Mouse (Mus musculus): ENCODE measurements around the gene Bcl9l. TPM values are rescaled to one million over a fixed set of nuclear protein-coding genes. Genes with fewer than 3 reads are reported as not detected.

Gene Bcl9l
- polyA plus RNA-seq, 1 experiment from 2014 or later = 10.2 TPM

DNA sequence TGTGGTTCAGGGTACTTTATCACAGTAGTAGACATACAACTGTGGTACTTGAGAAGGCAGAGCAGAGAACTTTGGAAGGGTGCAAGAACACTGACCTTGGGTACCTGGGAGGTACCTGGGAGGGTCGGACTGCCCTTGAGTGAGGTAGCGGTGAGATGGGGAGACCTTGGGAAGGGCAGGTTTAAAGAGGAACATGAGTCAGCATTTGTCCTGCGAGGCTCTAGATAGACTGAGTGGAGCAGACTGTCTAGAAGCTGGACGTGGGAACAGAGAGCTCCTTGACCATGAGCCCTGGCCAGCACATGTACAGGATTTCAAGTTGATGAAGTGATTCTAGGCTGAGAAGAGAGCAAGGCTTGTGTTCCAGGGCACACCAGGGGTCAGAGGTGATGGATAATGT lies 59.7 kb downstream of the Bcl9l start:
- H3K4me2 ChIP-seq (replicated peaks) = no peak overlapping the region
- no peak for ATAC-seq (ENCODE audit: low FRiP score, low read depth)
- no peaks in the 10 kb centered on the region for H3K36me3 ChIP-seq
- H3K9me3 ChIP-seq = no peaks in the 10 kb centered on the region
- no peak overlapping the region for H3K9ac ChIP-seq (replicated peaks)
- H3K27ac ChIP-seq (replicated peaks) = no peak overlapping the region
- no peaks in the 10 kb centered on the region for H3K27me3 ChIP-seq
- no peak overlapping the region for H3K4me3 ChIP-seq
- WGBS = 92% methylated on average over 4 of the region's 4 CpGs
- H3K4me1 ChIP-seq = no peaks in the 10 kb centered on the region

- H3K36me3 ChIP-seq = no peaks in the 10 kb centered on the region
- 79% methylated on average over 3 of the region's 3 CpGs for WGBS
- no peaks in the 10 kb centered on the region; the same call in 1 of the 2 replicates for H3K9me3 ChIP-seq
- H3K27ac ChIP-seq (replicated peaks) = no peak overlapping the region
- H3K4me3 ChIP-seq = no peak overlapping the region
- no peak overlapping the region for H3K9ac ChIP-seq (replicated peaks)
- no peaks in the 10 kb centered on the region for H3K27me3 ChIP-seq
- no peaks in the 10 kb centered on the region for H3K4me1 ChIP-seq
- H3K4me2 ChIP-seq (replicated peaks) = no peak overlapping the region
- no peak for ATAC-seq (ENCODE audit: low FRiP score, low read depth)
These were observed 62.4 kb downstream of the Bcl9l start for GRCm38 (mm10) chr9:44544986-44545385.

GRCm38 (mm10) chr9:44548412-44549152 lies 66.0 kb downstream of the Bcl9l start:
- ATAC-seq (ENCODE audit: low FRiP score, low read depth) = no peak
- no peak overlapping the region for H3K4me3 ChIP-seq
- no peaks in the 10 kb centered on the region for H3K4me1 ChIP-seq
- WGBS = 94% methylated on average over 8 of the region's 8 CpGs
- H3K4me2 ChIP-seq (replicated peaks) = no peak overlapping the region
- no peak overlapping the region for H3K27ac ChIP-seq (replicated peaks)
- H3K9me3 ChIP-seq = no peaks in the 10 kb centered on the region; the same call in 1 of the 2 replicates
- no peaks in the 10 kb centered on the region for H3K27me3 ChIP-seq
- H3K36me3 ChIP-seq = no peaks in the 10 kb centered on the region
- H3K9ac ChIP-seq (replicated peaks) = no peak overlapping the region

DNA sequence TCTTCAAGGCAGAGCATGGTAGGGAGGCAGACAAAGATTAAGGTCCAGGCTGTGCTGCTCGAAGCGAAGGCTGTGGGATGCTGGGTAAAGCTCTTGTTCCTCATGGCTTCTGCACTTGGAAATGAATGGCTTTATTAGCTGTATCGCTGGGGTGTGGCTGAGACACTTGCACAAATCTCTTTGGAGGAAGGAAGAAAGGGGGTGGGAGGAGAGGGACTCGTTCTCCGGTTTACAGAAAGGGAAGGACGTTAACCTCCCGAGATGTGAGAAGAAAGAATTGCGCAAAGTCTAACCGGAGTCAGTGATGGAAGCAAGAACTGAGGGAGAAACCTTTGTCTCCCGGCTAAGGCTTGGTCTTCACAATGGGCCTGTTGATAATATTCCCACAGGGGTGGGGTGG lies 68.5 kb downstream of the Bcl9l start:
- 91% methylated on average over 10 of the region's 10 CpGs for WGBS
- Histone ChIP-seq H3K27ac (replicated peaks) (no peak overlapping the region), H3K9me3 (no peaks in the 10 kb centered on the region; the same call in 1 of the 2 replicates), H3K27me3 (no peaks in the 10 kb centered on the region), H3K4me1 (no peaks in the 10 kb centered on the region), H3K4me2 (replicated peaks) (no peak overlapping the region), H3K36me3 (no peaks in the 10 kb centered on the region), H3K4me3 (no peak overlapping the region), H3K9ac (replicated peaks) (no peak overlapping the region)
- no peak for ATAC-seq (ENCODE audit: low FRiP score, low read depth)

GRCm38 (mm10) chr9:44552161-44552560 lies 69.5 kb downstream of the Bcl9l start:
- Histone ChIP-seq H3K9ac (replicated peaks) (no peak overlapping the region), H3K36me3 (no peaks in the 10 kb centered on the region), H3K27ac (replicated peaks) (no peak overlapping the region), H3K4me2 (replicated peaks) (no peak overlapping the region), H3K9me3 (no peaks in the 10 kb centered on the region; the same call in 1 of the 2 replicates), H3K4me3 (no peak overlapping the region), H3K27me3 (no peaks in the 10 kb centered on the region), H3K4me1 (no peaks in the 10 kb centered on the region)
- 87% methylated on average over 8 of the region's 8 CpGs for WGBS
- ATAC-seq (ENCODE audit: low FRiP score, low read depth) = no peak

Other genes starting within 250 kb of the Bcl9l start
- 27.2 and 32.0 TPM in 2 replicates for gene Cbl, start 248.8 kb upstream of the Bcl9l start, polyA plus RNA-seq (2016; fragmentation: Nextera tagmentation; extraction: Ambion mirVana)
- gene Ccdc153, start 242.1 kb upstream of the Bcl9l start, polyA plus RNA-seq (2016; fragmentation: Nextera tagmentation; extraction: Ambion mirVana) = not detected in 2 replicates
- 0.20 and 0.31 TPM in 2 replicates for gene Pdzd3, start 231.4 kb upstream of the Bcl9l start, polyA plus RNA-seq (2016; fragmentation: Nextera tagmentation; extraction: Ambion mirVana)
- gene Nlrx1, start 214.2 kb upstream of the Bcl9l start, polyA plus RNA-seq (2016; fragmentation: Nextera tagmentation; extraction: Ambion mirVana) = 2.6 and 3.3 TPM in 2 replicates
- gene Abcg4, start 194.2 kb upstream of the Bcl9l start, polyA plus RNA-seq (2016; fragmentation: Nextera tagmentation; extraction: Ambion mirVana) = 12.9 and 14.4 TPM in 2 replicates
- gene Hinfp, start 177.2 kb upstream of the Bcl9l start, polyA plus RNA-seq (2016; fragmentation: Nextera tagmentation; extraction: Ambion mirVana) = 33.9 and 38.5 TPM in 2 replicates
- 19.0 and 19.7 TPM in 2 replicates for gene C2cd2l, start 162.5 kb upstream of the Bcl9l start, polyA plus RNA-seq (2016; fragmentation: Nextera tagmentation; extraction: Ambion mirVana)
- 34.7 and 39.1 TPM in 2 replicates for gene Dpagt1, start 156.8 kb upstream of the Bcl9l start, polyA plus RNA-seq (2016; fragmentation: Nextera tagmentation; extraction: Ambion mirVana)
- gene H2afx, start 148.1 kb upstream of the Bcl9l start, polyA plus RNA-seq (2016; fragmentation: Nextera tagmentation; extraction: Ambion mirVana) = 351 and 363 TPM in 2 replicates
- 96.4 and 109 TPM in 2 replicates for gene Hmbs, start 138.6 kb upstream of the Bcl9l start, polyA plus RNA-seq (2016; fragmentation: Nextera tagmentation; extraction: Ambion mirVana)
- 36.5 and 40.8 TPM in 2 replicates for gene Vps11, start 121.2 kb upstream of the Bcl9l start, polyA plus RNA-seq (2016; fragmentation: Nextera tagmentation; extraction: Ambion mirVana)
- 36.2 and 39.4 TPM in 2 replicates for gene Hyou1, start 103.3 kb upstream of the Bcl9l start, polyA plus RNA-seq (2016; fragmentation: Nextera tagmentation; extraction: Ambion mirVana)
- gene Slc37a4, start 86.0 kb upstream of the Bcl9l start, polyA plus RNA-seq (2016; fragmentation: Nextera tagmentation; extraction: Ambion mirVana) = 24.9 and 29.3 TPM in 2 replicates
- gene Rps25, start 75.7 kb upstream of the Bcl9l start, polyA plus RNA-seq (2016; fragmentation: Nextera tagmentation; extraction: Ambion mirVana) = 1,381 and 1,435 TPM in 2 replicates
- 269 and 272 TPM in 2 replicates for gene Trappc4, start 75.2 kb upstream of the Bcl9l start, polyA plus RNA-seq (2016; fragmentation: Nextera tagmentation; extraction: Ambion mirVana)
- 31.9 and 33.2 TPM in 2 replicates for gene Ccdc84, start 64.3 kb upstream of the Bcl9l start, polyA plus RNA-seq (2016; fragmentation: Nextera tagmentation; extraction: Ambion mirVana)
- not detected in 2 replicates for gene Foxr1, start 41.7 kb upstream of the Bcl9l start, polyA plus RNA-seq (2016; fragmentation: Nextera tagmentation; extraction: Ambion mirVana)
- not detected in 2 replicates for gene Upk2, start 27.8 kb upstream of the Bcl9l start, polyA plus RNA-seq (2016; fragmentation: Nextera tagmentation; extraction: Ambion mirVana)
- not detected in 2 replicates for gene Cxcr5, start 79.1 kb downstream of the Bcl9l start, polyA plus RNA-seq (2016; fragmentation: Nextera tagmentation; extraction: Ambion mirVana)
- gene Ddx6, start 122.1 kb downstream of the Bcl9l start, polyA plus RNA-seq (2016; fragmentation: Nextera tagmentation; extraction: Ambion mirVana) = 23.8 and 25.2 TPM in 2 replicates
- gene Treh, start 190.4 kb downstream of the Bcl9l start, polyA plus RNA-seq (2016; fragmentation: Nextera tagmentation; extraction: Ambion mirVana) = not detected in 2 replicates